Mouse (Mus musculus): ENCODE results near the gene Tmem161a.

DNA sequence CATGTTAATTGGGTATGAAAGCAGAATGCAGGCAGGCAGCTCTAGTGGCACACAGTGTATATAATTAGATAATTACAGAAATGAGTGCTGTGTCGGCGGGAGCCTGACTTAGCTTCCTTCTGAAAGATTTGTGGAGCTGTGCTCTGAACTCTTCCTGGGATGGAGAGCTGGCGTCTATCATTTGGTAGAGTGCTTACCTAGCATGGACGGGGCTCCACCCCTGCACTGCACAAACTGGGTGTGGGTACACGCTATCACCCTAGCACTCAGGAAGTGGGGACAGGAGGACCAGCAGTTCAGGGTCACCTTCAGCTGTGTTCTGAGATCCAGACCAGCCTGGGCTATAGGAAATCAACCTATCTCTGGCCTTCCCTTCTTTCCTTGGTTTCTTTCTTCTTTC lies 1.2 kb downstream of the Tmem161a start:
- TF ChIP-seq CEBPB (IDR thresholded peaks at IDR 0.05; ENCODE audit: low read depth) (no peak), CTCF (IDR thresholded peaks at IDR 0.05; ENCODE audit: control insufficient read depth, insufficient read depth, insufficient read length) (no peak), FOSL1 (IDR thresholded peaks at IDR 0.05; ENCODE audit: insufficient read depth, low read length, poor library complexity, severe bottlenecking) (no peak), USF1 (IDR thresholded peaks at IDR 0.05; ENCODE audit: low read depth) (no peak), MAX (IDR thresholded peaks at IDR 0.05) (no peak), MYOD1 (IDR thresholded peaks at IDR 0.05; ENCODE audit: control insufficient read depth, insufficient read length, low read depth) (no peak)
